Mouse (Mus musculus) hindbrain, postnatal 0 days (tissue): Measurements from ENCODE around the gene Ccdc9. TPM values are rescaled to one million over a fixed set of nuclear protein-coding genes. Genes with fewer than 3 reads are reported as not detected.

Experiments used
- ATAC-seq: fragments of 200-750 bp; cut with Nextera tagmentation; 2 replicates; pipeline ENCODE4 v1.8.0; 2017; ENCODE audit warnings: mild to moderate bottlenecking, moderate TSS enrichment, moderate library complexity
- DNase-seq: peaks from one replicate; pipeline ENCODE4 v3.0.0-alpha.2; 2015; ENCODE audit warnings: low spot score
- H3K27ac ChIP-seq: fragments of 300-500 bp; sonication (generic); 2 replicates; pipeline ENCODE4 v1.5.1; 2014; ENCODE audit warnings: mild to moderate bottlenecking
- H3K27me3 ChIP-seq: fragments of 300-500 bp; sonication (generic); 2 replicates; pipeline ENCODE4 v1.6.1; 2014; ENCODE audit warnings: low read length, mixed read lengths; ENCODE audit not compliant: insufficient read depth
- H3K36me3 ChIP-seq: fragments of 300-500 bp; sonication (generic); 2 replicates; pipeline ENCODE4 v1.6.1; 2014; ENCODE audit warnings: low read length, mixed read lengths; ENCODE audit not compliant: insufficient read depth
- H3K4me1 ChIP-seq: fragments of 300-500 bp; sonication (generic); 2 replicates; pipeline ENCODE4 v1.6.1; 2014; ENCODE audit warnings: antibody characterized with exemption, low read length, mixed read lengths; ENCODE audit not compliant: insufficient read depth
- H3K4me2 ChIP-seq: fragments of 300-500 bp; sonication (generic); 2 replicates; pipeline ENCODE4 v1.6.1; 2014; ENCODE audit warnings: low read depth, mild to moderate bottlenecking, low read length, moderate library complexity, mixed read lengths
- H3K4me3 ChIP-seq: fragments of 300-500 bp; sonication (generic); 2 replicates; pipeline ENCODE4 v1.5.1; 2014; ENCODE audit warnings: low read length
- H3K9ac ChIP-seq: fragments of 300-500 bp; sonication (generic); replicated peaks from 2 replicates; pipeline ENCODE4 v1.6.1; 2014; ENCODE audit warnings: mild to moderate bottlenecking, low read length, moderate library complexity, mixed read lengths
- H3K9me3 ChIP-seq: fragments of 300-500 bp; sonication (generic); 2 replicates; pipeline ENCODE4 v1.6.1; 2016; ENCODE audit warnings: low read length, mixed read lengths
- CTCF ChIP-seq: IDR thresholded peaks from 2 replicates; pipeline ENCODE4 v1.5.1; 2016; ENCODE audit warnings: antibody characterized with exemption, control low read depth, low read depth
- WGBS: fragments of 180-500 bp; shearing (Covaris S2); extraction: QIAGEN DNeasy Blood & Tissue Kit; methylation state at CpG from one replicate; pipeline ENCODE4 v1.1.7; 2014; 5-methylcytosine and 5-hydroxymethylcytosine counted together
- polyA plus RNA-seq: library from polyadenylated mRNA; unstranded; fragments of >200 nt; fragmentation: Nextera tagmentation; extraction: Ambion mirVana; gene quantifications from 2 replicates; pipeline ENCODE4 v1.2.1, GENCODE M21; 2015
- total RNA-seq: library from RNA; depleted of rRNA; stranded (reverse); fragments of >200 nt; gene quantifications from 2 replicates; pipeline ENCODE4 v1.2.3, GENCODE M21; 2014; rRNA removed

The Ccdc9 gene
- total RNA-seq = 11.8 and 27.9 TPM in 2 replicates
- 13.4 and 14.8 TPM in 2 replicates for polyA plus RNA-seq

DNA sequence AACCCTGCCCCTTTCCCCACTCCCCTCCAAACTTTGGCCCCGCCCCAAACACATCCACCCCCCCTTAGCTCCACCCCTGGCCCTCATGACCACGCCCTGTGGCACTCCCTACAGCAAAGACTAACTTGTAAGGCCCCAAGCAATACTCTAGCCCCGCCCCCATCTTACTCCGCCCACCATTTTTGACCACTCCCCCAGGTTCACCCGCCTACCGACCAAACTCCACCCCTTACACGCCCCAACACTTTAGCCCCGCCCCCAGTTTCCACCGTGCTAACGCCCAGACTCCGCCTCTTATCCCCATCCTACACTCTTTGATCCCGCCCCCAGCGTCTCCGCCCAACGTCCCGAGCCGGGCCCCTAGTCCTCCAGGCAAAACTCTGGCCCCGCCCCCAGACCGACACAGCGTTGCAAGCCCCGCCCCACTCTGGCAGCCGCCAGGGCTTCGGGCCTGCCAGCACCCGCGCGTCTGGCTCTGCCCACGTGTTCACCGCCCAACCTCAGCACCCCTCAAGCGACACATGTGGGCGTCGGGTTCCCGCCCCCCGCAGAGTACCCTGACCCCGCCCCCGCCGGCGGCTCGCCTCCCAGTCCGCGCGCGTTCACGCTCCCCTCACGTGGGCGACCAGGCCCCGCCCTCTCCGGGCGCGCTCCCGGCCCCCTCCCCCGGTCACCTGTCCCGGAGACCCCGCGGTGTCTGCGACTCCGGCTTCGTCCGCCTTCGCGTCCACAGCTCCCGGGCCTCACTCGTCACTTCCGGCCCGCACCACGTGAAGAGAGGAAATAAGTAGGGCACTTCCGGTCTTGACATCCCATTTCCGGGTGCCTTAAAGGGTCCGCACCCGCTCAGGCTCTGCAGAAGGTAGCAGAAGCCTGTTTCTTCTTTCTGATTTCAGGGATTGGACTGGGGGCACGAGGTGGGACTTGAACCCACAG lies at the start of gene Ccdc9:
Gene Ccdc9, minus strand, starts transcription at position 770 of the 936 bp plus-strand sequence.
- peak within 1 kb of the TSS; percentile 56 for H3K4me3 ChIP-seq
- peak within 1 kb of the TSS; percentile 88 for H3K27ac ChIP-seq
- H3K4me1 ChIP-seq = 0 out of 2 replicates have a peak, but pooled peaks cover 3% of the 10 kb centered on the region
- no peaks in the 10 kb centered on the region for H3K9me3 ChIP-seq
- ATAC-seq (peak; percentile 94), DNase-seq (peak; percentile 99)
- peak within 1 kb of the TSS; percentile 60 for H3K9ac ChIP-seq
- WGBS = under 1% methylated on average over 58 of the region's 70 CpGs
- H3K36me3 ChIP-seq = peaks cover 13% of the 10 kb centered on the region; the same call in 1 of the 2 replicates
- TF ChIP-seq CTCF = no peak
- H3K27me3 ChIP-seq = no peaks in the 10 kb centered on the region
- H3K4me2 ChIP-seq = peak within 1 kb of the TSS; percentile 65

GRCm38 (mm10) chr7:16329146-16329545 lies 42.6 kb upstream of the Ccdc9 start:
- no peaks in the 10 kb centered on the region for H3K4me1 ChIP-seq
- H3K9ac ChIP-seq = no peak overlapping the region

DNA sequence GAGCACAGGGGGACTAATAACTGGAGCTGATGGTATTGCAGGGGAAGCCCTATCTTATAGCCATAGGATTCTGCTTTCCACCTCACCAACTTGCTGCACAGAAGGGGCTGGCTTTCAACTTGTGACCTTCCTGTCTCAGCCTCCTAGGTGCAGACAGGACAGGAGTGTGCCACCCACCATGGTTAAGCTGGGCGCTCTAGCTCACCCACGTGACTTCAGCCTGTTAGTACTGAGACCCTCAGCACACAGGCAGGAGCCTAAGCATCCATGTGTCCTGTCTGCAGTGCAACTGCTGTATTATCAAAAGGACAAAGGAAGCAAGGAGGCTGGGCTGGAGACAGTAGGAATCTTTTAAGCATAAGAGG lies 40.0 kb upstream of the Ccdc9 start:
- Histone ChIP-seq H3K4me3 (no peak overlapping the region), H3K27ac (0 out of 2 replicates have a peak overlapping the region, but pooled peaks have one; percentile 26), H3K4me2 (no peak overlapping the region), H3K9me3 (no peaks in the 10 kb centered on the region), H3K36me3 (peaks cover 24% of the 10 kb centered on the region), H3K9ac (no peak overlapping the region), H3K4me1 (no peaks in the 10 kb centered on the region), H3K27me3 (no peaks in the 10 kb centered on the region)
- ATAC-seq = no peak
- no peak for DNase-seq
- 85% methylated on average over 2 of the region's 2 CpGs for WGBS
- TF ChIP-seq CTCF = no peak

More at GRCm38 (mm10) chr7:16329146-16329545, 42.6 kb upstream of the Ccdc9 start:
- DNase-seq (no peak), ATAC-seq (no peak)
- Histone ChIP-seq H3K4me2 (no peak overlapping the region), H3K9me3 (no peaks in the 10 kb centered on the region), H3K27me3 (no peaks in the 10 kb centered on the region), H3K27ac (no peak overlapping the region), H3K36me3 (peaks cover 36% of the 10 kb centered on the region), H3K4me3 (no peak overlapping the region)
- 93% methylated on average over 3 of the region's 3 CpGs for WGBS
- TF ChIP-seq CTCF = no peak

GRCm38 (mm10) chr7:16325920-16326606 lies 39.5 kb upstream of the Ccdc9 start:
- Histone ChIP-seq H3K4me3 (no peak overlapping the region), H3K9ac (no peak overlapping the region), H3K36me3 (peaks cover 24% of the 10 kb centered on the region), H3K4me2 (no peak overlapping the region), H3K27ac (peak overlapping the region; percentile 36; the same call in 1 of the 2 replicates), H3K27me3 (no peaks in the 10 kb centered on the region), H3K9me3 (no peaks in the 10 kb centered on the region), H3K4me1 (no peaks in the 10 kb centered on the region)
- DNase-seq (peak; percentile 85), ATAC-seq (peak; percentile 75)
- TF ChIP-seq CTCF = peak; percentile 87
- WGBS = 30% methylated on average over 8 of the region's 8 CpGs

GRCm38 (mm10) chr7:16324661-16325060 lies 38.1 kb upstream of the Ccdc9 start:
- Histone ChIP-seq H3K27me3 (no peaks in the 10 kb centered on the region), H3K36me3 (peaks cover 16% of the 10 kb centered on the region; the same call in 1 of the 2 replicates), H3K4me1 (no peaks in the 10 kb centered on the region), H3K4me2 (no peak overlapping the region), H3K4me3 (no peak overlapping the region), H3K27ac (no peak overlapping the region), H3K9me3 (no peaks in the 10 kb centered on the region), H3K9ac (no peak overlapping the region)
- WGBS = 88% methylated on average over 7 of the region's 7 CpGs
- no peak for TF ChIP-seq CTCF
- ATAC-seq (no peak), DNase-seq (no peak)

DNA sequence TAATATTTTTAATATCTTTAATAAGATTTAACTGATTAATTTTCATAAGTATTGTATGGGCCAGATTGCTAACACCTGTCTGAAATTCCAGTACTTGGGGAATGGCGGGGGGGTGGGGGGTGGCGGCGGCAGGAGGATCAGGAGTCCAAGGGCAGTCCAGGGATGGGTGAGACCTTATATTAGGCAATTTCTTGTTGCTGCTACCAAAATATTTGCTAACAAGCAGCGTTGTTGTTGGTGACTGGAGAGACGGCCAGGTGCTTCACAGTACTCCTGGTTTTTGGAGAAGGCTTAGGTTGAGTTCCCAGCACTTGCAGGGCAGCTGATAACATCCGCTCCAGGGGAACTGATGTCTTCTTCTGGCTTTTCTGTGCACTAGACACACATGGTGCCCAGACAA lies 33.9 kb upstream of the Ccdc9 start:
- no peaks in the 10 kb centered on the region for H3K27me3 ChIP-seq
- no peaks in the 10 kb centered on the region for H3K36me3 ChIP-seq
- 91% methylated on average over 6 of the region's 6 CpGs for WGBS
- no peak overlapping the region for H3K4me3 ChIP-seq
- no peak overlapping the region for H3K27ac ChIP-seq
- no peak for ATAC-seq
- no peak for TF ChIP-seq CTCF
- H3K9ac ChIP-seq = no peak overlapping the region
- H3K4me2 ChIP-seq = no peak overlapping the region
- H3K4me1 ChIP-seq = no peaks in the 10 kb centered on the region
- H3K9me3 ChIP-seq = no peaks in the 10 kb centered on the region
- no peak for DNase-seq
